Mouse (Mus musculus): Measurements from ENCODE around the gene Ip6k1.

DNA sequence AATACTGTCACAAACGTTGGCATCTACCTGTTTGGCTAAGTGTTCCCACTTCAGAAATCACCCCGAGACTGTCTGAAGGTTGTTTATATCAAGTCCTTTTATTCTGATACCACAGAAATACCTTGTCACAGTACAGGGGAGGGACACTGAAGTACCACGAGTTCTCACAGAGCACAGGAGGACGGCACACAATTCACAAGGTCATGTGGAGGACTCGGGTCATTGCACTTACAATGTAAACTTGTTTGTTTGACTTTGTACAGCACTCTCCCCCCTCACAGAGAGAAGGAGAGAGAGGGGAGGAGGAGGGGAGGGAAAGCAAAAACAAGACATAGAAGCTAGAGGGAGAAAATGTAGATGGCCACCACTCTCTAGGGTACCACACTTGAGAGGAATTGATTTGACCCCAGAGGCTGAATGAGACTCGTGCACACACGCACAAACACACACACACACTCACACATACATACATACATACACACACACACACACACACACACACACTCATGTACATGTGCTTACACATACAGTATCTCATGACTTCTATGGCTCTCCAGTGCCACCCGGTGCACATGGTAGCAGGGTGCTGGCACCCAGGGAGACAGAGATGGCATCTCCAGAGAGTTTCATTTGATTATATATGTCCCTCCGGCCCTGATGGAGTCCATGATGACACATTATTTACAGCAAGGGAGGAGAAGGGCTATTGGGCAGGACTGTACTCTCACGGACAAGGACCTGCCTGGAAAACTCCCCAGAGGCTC is 93.8 kb downstream of the Ip6k1 start:
- no peak for TF ChIP-seq E2F4 (IDR thresholded peaks at IDR 0.05; ENCODE audit: insufficient read depth)
- no peak for TF ChIP-seq POLR2A (IDR thresholded peaks at IDR 0.05; ENCODE audit: insufficient read length, low read depth)
- no peak for TF ChIP-seq MYOD1 (IDR thresholded peaks at IDR 0.05; ENCODE audit: control insufficient read depth in 1 of 3, insufficient read length in 2 of 3, low read depth in 2 of 3)
- no peak for TF ChIP-seq USF1 (IDR thresholded peaks at IDR 0.05; ENCODE audit: low read depth)
- TF ChIP-seq TCF12 (IDR thresholded peaks at IDR 0.05; ENCODE audit: insufficient read depth, poor library complexity, severe bottlenecking): no peak
- TF ChIP-seq POLR2AphosphoS2 (IDR thresholded peaks at IDR 0.05; ENCODE audit: insufficient read length, low read depth): no peak
- no peak for TF ChIP-seq MAX (IDR thresholded peaks at IDR 0.05; ENCODE audit: low read depth)
- no peak for TF ChIP-seq CEBPB (IDR thresholded peaks at IDR 0.05; ENCODE audit: insufficient read depth, poor library complexity, severe bottlenecking)
- TF ChIP-seq SRF (IDR thresholded peaks at IDR 0.05; ENCODE audit: control insufficient read depth, insufficient read length, low read depth): no peak
- TF ChIP-seq TCF3 (IDR thresholded peaks at IDR 0.05; ENCODE audit: insufficient read length, low read depth): no peak
- no peak for TF ChIP-seq REST (IDR thresholded peaks at IDR 0.05; ENCODE audit: insufficient read depth, insufficient read length)
- TF ChIP-seq MYOG (IDR thresholded peaks at IDR 0.05; ENCODE audit: control insufficient read depth in 1 of 3, insufficient read depth in 1 of 3, insufficient read length in 2 of 3, low read depth in 2 of 3): no peak

All from myocyte (in vitro differentiated cells).